Mouse (Mus musculus) ES-E14 (cell line): ENCODE measurements around the gene Slc38a10. TPM values are rescaled to one million over a fixed set of nuclear protein-coding genes. Genes with fewer than 3 reads are reported as not detected.
A peak's percentile ranks its signal among the peaks of the same experiment; 100 is the strongest.

ENCODE experiments used
- DNase-seq: peaks from one replicate; pipeline ENCODE4 v3.0.0-alpha.2; 2013; ENCODE audit warnings: low read depth, low spot score
- H3K27ac ChIP-seq: 2 replicates; pipeline ENCODE4 v1.5.1; 2012; ENCODE audit warnings: low read depth, mild to moderate bottlenecking, low read length, moderate library complexity, mixed read lengths; ENCODE audit not compliant: poor library complexity, insufficient read depth, severe bottlenecking
- H3K36me3 ChIP-seq: 2 replicates; pipeline ENCODE4 v1.6.1; 2012; ENCODE audit warnings: mild to moderate bottlenecking, low read length, moderate library complexity, mixed read lengths; ENCODE audit not compliant: control insufficient read depth, poor library complexity, insufficient read depth, severe bottlenecking
- H3K4me1 ChIP-seq, 2 experiments: fragments of 150-350 bp in 1 of 2; sonication (generic) in 1 of 2; 2 replicates each; pipeline ENCODE4 v1.6.1; 2012; ENCODE audit warnings: low read length in 2 of 2, mild to moderate bottlenecking in 1 of 2, mixed read lengths in 1 of 2; ENCODE audit not compliant: control insufficient read depth in 2 of 2, insufficient read depth in 2 of 2, poor library complexity in 1 of 2
- H3K4me3 ChIP-seq, 2 experiments: fragments of 150-350 bp in 1 of 2; sonication (generic) in 1 of 2; 2 replicates each; pipeline ENCODE4 v1.5.1; 2012; ENCODE audit warnings: low read length in 2 of 2, low read depth in 1 of 2, mild to moderate bottlenecking in 1 of 2, mixed read lengths in 1 of 2; ENCODE audit not compliant: insufficient read depth in 1 of 2, poor library complexity in 1 of 2, severe bottlenecking in 1 of 2
- H3K9ac ChIP-seq: 2 replicates; pipeline ENCODE4 v1.6.1; 2012; ENCODE audit warnings: low read depth, mild to moderate bottlenecking, low read length, mixed read lengths; ENCODE audit not compliant: poor library complexity, insufficient read depth, severe bottlenecking
- H3K9me3 ChIP-seq: fragments of 150-350 bp; sonication (generic); 2 replicates; pipeline ENCODE4 v1.6.1; 2012; ENCODE audit warnings: low read depth, mild to moderate bottlenecking, low read length; ENCODE audit not compliant: control insufficient read depth, insufficient read depth
- CHD2 ChIP-seq: IDR thresholded peaks from 2 replicates; pipeline ENCODE4 v1.6.1; 2014; ENCODE audit warnings: mild to moderate bottlenecking, low read depth, low read length, inconsistent platforms
- HCFC1 ChIP-seq: IDR thresholded peaks from 2 replicates; pipeline ENCODE4 v1.6.1; 2012; ENCODE audit warnings: low read length, inconsistent platforms, borderline replicate concordance; ENCODE audit not compliant: insufficient read depth
- MAFK ChIP-seq: IDR thresholded peaks from 2 replicates; pipeline ENCODE4 v1.6.1; 2014; ENCODE audit warnings: mild to moderate bottlenecking, low read depth, low read length, inconsistent platforms; ENCODE audit not compliant: insufficient read depth
- ZC3H11A ChIP-seq: IDR thresholded peaks from 2 replicates; pipeline ENCODE4 v1.6.1; 2012; ENCODE audit warnings: low read depth, mild to moderate bottlenecking, inconsistent platforms, low read length, borderline replicate concordance
- ZNF384 ChIP-seq: IDR thresholded peaks from 2 replicates; pipeline ENCODE4 v1.6.1; 2012; ENCODE audit warnings: low read depth, low read length, inconsistent platforms
- in situ Hi-C, 2 experiments: fragments of 600-800 bp; cut with MboI; formaldehyde crosslinking; loops; one replicate each; pipeline ENCODE4 v1.15.1; 2025; ENCODE audit warnings: low sequenced_read_pairs in 2 of 2, inconsistent platforms in 1 of 2; ENCODE audit not compliant: unreplicated experiment in 2 of 2
- total RNA-seq: library from RNA; depleted of rRNA; stranded (reverse); fragments of 300-350 nt; gene quantifications from 2 replicates; pipeline ENCODE4 v1.2.3, GENCODE M21; 2012

Gene Slc38a10
- total RNA-seq, 1 experiment, result 146 TPM

DNA sequence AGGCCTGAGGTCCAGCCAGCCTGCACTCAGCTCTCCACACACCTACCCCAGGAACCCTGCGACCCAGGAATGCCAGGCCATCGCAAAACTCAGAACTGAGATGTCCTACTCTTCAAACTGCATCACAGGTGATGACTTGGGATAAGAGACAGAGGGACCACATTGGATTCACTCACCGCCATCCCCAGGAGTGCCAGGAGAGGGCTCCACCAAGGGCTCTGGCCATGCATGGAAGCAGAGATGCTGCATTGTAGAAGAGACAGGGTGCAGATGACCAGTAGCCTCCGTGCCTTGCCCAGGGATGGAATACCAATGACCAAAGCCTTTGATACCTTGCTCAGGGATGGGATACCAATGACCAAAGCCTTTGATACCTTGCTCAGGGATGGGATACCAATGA is 9.3 kb upstream of the Slc38a10 start:
- Histone ChIP-seq H3K4me3 (no peak overlapping the region), H3K9me3 (no peaks in the 10 kb centered on the region), H3K4me1 (peaks cover 4 to 14% of the 10 kb centered on the region in 2 experiments; a peak in 1 of 4 replicates), H3K9ac (no peak overlapping the region), H3K36me3 (no peaks in the 10 kb centered on the region), H3K27ac (no peak overlapping the region)
- in situ Hi-C loops, result no loop called here
- TF ChIP-seq ZNF384 (no peak), MAFK (no peak), HCFC1 (no peak), ZC3H11A (no peak), CHD2 (no peak)
- no peak for DNase-seq

GRCm38 (mm10) chr11:120159653-120160052 is 8.5 kb upstream of the Slc38a10 start:
- Histone ChIP-seq H3K36me3 (no peaks in the 10 kb centered on the region), H3K4me3 (no peak overlapping the region), H3K9ac (no peak overlapping the region), H3K4me1 (peaks cover 4 to 8% of the 10 kb centered on the region in 2 experiments; a peak in 1 of 4 replicates), H3K27ac (no peak overlapping the region), H3K9me3 (no peaks in the 10 kb centered on the region)
- in situ Hi-C loops, result no loop called here
- TF ChIP-seq CHD2 (no peak), ZNF384 (no peak), ZC3H11A (no peak), MAFK (no peak), HCFC1 (no peak)
- no peak for DNase-seq

DNA sequence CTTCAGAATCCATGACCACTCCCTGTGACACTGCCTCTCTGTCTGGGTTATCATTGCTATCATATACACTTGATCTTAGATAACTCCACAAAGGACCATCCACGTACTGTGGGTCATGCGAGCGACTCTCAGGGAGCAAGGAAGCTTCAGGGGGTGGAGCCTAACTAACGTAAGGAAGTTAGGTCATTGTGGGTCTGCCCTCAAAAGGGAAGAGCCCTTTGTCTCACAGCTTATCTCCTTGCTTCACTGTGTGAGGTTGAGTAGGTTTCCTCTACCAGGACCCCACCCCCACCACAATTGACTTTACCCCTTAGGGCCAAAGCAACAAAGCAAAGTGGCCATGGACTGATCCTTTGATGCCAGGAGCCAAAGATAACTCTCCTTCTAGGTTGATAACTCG is 7.7 kb upstream of the Slc38a10 start:
- H3K9me3 ChIP-seq, result no peaks in the 10 kb centered on the region
- TF ChIP-seq CHD2 (no peak), ZC3H11A (no peak), ZNF384 (no peak), MAFK (no peak), HCFC1 (no peak)
- H3K27ac ChIP-seq, result no peak overlapping the region
- H3K4me3 ChIP-seq, result no peak overlapping the region
- in situ Hi-C loops, result no loop called here
- no peak for DNase-seq
- no peaks in the 10 kb centered on the region for H3K36me3 ChIP-seq
- peaks cover 3 to 4% of the 10 kb centered on the region in 2 experiments; a peak in 1 of 4 replicates for H3K4me1 ChIP-seq
- no peak overlapping the region for H3K9ac ChIP-seq

DNA sequence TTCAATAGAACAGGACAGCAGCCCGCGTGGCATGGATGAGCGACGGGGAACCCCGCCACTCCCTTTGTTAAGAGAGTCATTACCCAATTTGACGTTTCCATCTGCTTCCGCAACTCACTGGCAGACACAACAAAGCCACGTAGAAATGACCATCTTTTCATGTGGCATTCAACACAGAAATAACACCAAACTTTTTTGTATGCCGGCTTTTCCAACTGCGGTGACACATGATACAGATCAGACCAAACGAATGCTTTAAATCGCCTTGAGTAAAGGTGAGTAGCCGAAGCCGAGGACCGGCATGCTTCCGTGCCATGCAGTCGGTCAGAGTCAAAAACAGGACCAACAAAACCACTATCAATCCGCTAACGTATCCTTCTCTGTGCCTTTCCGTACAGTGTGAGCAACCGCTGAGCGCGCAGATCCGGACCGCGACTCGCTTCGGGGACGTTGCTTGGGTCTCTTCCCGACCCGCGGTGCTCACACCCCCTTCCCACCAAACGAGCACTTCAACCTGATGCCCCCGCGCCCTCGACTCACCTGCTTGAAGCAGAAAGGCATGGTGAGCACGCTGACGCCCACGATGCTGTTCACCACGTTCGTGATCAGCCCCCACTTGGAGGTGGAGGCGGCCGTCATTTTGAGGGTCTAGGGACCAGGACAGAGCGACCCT is 570 bp downstream of the Slc38a10 start:
- Histone ChIP-seq H3K27ac (peak overlapping the region; percentile 38; the same call in 1 of the 2 replicates), H3K4me1 (peaks cover 7 to 13% of the 10 kb centered on the region in 2 experiments; a peak in 3 of 4 replicates), H3K4me3 (peak overlapping the region; percentile 79 to 99), H3K36me3 (0 out of 2 replicates have a peak, but pooled peaks cover under 1% of the 10 kb centered on the region), H3K9me3 (no peaks in the 10 kb centered on the region), H3K9ac (peak overlapping the region; percentile 91)
- in situ Hi-C loops, result no loop called here
- DNase-seq, result no peak
- TF ChIP-seq CHD2 (no peak), HCFC1 (no peak), MAFK (no peak), ZC3H11A (no peak), ZNF384 (no peak)
